Mouse (Mus musculus) right cerebral cortex, adult 2 months (tissue): ENCODE data around the gene Rnf31.

Source experiments
- DNase-seq, 2 experiments: peaks; one replicate each; pipeline ENCODE4 v3.0.0; 2021 to 2022; ENCODE audit warnings: low spot score in 2 of 2

The Rnf31 gene

DNA sequence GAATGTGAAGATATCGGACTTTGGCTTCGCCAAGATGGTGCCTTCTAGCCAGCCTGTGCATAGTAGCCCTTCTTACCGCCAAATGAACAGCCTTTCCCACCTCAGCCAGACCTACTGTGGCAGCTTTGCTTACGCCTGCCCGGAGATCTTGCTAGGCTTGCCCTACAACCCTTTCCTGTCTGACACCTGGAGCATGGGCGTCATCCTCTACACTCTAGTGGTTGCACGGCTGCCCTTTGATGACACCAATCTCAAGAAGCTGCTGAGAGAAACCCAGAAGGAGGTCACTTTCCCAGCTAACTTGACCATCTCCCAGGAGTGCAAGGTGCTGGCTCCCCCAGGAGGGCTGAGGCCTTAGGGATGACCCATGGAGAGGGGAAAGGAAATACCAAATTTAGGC lies 60.0 kb downstream of the Rnf31 start:
- DNase-seq, result no peak
